Mouse (Mus musculus) urinary bladder, adult 2 months (tissue): ENCODE results near the gene Thop1. TPM values are rescaled to one million over a fixed set of nuclear protein-coding genes. Genes with fewer than 3 reads are reported as not detected.
"Not testable (repeated sequence)": the region's sequence is repeated elsewhere in the genome, so short reads cannot be mapped to it uniquely, and the experiment has no call there.

Source experiments
- DNase-seq: peaks from one replicate; pipeline ENCODE4 v3.0.0; 2022; ENCODE audit warnings: low spot score
- polyA plus RNA-seq: library from polyadenylated mRNA; depleted of rRNA; stranded (reverse); fragments of >200 nt; gene quantifications from 2 replicates; pipeline ENCODE4 v1.2.3, GENCODE M21; 2012

Thop1 gene
- polyA plus RNA-seq, 1 experiment: 22.7 TPM

DNA sequence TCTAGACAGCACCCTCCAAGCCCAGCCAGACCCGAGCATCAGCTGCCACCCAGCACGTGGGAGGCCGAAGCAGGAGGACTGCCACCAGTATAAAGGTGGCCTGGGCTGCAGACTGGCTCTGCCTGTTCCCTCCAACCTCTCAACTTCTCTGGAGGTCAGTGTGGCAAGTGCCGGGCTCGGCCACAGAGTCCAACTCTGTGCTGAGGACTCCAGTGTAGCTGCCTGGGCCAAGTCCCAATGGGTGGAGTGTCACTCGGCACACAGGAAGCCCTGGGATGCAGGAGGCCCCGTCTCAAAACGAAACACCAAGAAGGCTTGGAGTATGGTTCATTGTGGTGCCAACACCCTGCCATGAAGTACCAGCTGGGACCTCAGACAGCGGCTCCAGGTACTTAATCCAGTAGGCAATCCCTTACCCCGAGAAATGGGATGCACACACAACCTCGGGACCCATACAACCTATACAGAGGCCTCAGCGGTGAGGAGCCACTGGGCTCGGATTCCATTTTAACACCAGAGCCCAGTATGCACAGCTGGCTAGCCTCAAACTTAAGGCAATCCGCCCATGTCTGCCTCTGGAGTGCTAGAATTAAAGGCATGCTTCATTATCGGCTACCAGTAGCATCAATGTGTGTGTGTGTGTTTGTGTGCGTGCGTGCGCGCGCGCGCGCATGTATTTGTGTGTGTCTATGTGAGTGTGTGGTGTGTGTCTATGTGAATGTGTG lies 12.3 kb upstream of the Thop1 start:
- no peak for DNase-seq

DNA sequence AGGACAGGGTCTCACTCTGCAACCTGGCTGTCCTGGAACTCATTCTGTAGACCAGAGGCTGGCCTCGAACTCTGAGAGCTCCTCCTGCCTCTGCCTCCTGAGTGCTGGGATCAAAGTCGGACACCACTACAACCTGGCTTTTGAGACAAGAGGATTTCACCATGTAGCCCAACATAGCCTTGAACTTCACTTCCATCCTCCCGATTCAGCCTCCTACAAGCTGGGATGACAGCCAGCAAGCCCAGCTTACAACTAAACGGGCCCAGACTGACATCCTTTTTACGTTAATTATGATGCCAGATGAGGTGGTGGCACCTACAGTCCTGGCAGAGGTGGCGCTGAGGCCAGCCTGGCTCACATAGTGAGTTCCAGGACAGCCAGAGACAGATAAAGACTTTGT lies 10.9 kb upstream of the Thop1 start:
- no peak for DNase-seq

GRCm38 (mm10) chr10:81059603-81060543 lies 10.0 kb upstream of the Thop1 start, which contains the start of gene Sgta:
Gene Sgta (minus strand): TSS chr10:81060181.
- DNase-seq: peak; percentile 80

DNA sequence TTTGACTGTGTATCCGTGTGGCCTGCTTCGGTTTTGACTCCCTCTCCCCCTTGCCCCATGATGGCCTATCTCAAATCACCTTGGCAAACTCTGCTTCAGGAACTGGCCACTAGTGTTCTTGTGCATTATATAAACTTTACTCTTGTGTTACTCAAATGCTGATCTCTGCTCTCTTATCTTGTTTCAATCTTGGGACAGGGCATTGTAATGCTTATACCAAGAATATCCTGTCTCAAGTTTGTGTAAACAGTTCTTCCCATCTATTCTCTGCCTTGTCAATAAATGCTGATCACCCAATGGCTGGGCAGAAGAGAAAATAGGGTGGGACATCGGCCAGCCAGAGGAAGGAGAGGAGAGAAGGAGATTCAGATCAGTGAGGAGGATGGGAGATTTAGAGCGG lies 7.1 kb upstream of the Thop1 start:
- DNase-seq: no peak

DNA sequence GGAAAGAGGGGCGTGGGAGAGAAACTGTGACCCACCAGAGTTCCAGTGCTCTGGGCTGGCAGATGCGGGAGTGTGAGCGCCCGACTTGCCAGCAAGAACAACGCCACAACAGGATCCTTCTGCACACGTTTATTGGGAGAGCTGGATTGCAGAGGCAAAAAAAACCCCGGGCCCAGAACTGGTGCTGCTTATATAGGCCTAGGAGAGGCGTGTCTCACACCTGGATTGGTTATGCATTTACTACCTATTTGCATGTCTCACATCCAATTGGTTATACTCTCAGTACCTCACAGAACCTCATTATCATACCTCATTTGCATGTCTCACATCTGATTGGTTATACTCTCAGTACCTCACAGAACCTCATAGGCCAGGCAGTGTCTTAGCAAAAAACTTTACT lies 5.3 kb upstream of the Thop1 start:
- not testable (repeated sequence) for DNase-seq

DNA sequence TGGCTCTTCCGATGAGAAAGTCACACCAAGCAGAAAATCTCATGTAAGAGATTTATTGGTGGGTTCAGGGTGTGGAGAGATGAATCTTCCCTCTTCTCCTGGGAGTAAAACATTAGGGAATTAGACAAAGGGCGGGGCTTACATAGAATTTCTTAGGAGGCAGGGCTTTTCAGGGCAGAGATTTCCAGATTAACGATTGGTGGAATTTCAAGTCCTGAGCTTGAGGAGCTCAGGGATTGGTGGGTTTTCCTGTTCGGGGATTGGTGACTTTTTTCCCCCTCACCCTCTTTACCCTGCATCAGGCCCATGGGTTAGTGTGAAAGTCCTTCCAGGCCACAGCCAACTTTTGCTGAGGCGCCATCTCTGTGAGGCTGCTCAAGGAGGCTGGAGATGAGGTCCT lies 1.1 kb upstream of the Thop1 start:
- DNase-seq: no peak

DNA sequence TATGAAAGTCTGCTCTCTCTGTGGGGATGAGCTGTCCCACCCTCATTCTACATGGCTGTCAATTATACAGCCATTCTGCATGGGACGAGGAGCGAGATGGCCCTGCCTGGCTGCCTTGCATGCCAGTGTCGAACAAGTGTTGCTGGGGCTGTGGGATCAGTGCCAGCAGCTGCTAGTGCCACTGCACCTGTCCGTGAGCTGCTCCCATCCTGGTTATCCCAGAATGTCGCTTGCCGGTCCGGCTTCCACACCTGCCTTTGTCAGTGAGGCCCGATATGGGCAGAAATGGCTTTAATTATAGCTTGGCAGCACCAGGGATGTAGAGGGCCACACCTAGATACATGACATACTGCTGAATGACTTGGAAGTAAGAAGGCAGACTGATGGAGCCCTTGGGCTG lies 2.5 kb downstream of the Thop1 start:
- DNase-seq: no peak

DNA sequence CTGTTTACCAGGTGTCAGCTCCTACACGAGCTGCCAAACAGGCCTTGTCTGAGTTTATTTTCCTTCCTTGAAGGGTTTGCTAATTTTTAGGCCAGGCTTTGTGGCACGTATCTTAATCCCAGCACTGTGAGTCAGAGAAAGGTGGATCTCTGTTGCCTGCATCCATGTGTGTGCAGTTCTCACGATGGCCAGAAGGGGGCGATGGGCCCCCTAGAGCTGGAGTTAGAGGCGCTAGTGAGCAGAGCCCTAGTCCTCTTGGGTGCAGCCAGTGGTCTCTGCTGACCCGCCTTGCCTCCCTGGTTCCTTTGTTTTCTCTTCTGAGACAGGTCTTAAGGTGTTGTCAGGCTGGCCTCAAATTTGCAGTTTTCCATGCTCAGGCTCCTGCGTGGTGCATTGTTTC lies 3.6 kb downstream of the Thop1 start:
- no peak for DNase-seq

DNA sequence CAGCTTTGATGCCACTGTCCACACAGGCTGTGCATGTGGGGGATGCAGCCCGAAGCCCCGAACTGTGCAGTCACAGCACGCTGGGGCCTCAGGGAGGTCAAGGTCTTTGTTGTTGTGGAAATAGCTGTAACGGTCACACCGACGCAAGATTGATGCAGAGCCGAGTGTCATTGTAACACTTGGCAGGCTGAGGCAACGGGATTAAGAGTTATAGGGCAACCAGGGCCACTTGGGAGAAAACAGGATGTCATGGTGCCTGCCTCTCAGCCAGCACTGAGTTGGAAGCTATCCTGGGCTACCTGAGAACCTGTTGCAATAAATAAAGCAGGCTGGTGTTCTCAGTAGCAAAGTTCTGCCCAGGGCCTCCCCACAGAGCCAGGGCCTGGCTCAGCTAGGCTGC lies 5.9 kb downstream of the Thop1 start:
- DNase-seq: no peak

DNA sequence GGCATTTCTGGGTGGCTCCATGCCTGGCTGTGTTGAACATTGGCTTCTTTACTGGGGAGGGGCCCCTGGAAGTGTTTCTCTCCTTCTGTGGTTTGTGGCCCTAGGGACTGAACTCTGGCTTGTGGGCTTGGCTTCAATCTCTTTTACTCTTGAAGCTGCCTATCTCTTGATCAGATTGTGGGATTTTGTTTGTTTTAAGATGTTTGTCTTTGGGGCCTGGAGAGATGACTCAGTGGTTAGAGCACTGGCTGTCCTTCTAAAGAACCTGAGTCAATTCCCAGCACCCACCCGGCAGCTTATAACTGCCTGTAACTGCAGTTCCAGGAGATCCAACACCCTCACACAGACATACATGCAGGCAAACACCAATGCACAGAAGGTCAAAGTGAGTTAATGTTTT lies 6.5 kb downstream of the Thop1 start:
- DNase-seq: no peak

DNA sequence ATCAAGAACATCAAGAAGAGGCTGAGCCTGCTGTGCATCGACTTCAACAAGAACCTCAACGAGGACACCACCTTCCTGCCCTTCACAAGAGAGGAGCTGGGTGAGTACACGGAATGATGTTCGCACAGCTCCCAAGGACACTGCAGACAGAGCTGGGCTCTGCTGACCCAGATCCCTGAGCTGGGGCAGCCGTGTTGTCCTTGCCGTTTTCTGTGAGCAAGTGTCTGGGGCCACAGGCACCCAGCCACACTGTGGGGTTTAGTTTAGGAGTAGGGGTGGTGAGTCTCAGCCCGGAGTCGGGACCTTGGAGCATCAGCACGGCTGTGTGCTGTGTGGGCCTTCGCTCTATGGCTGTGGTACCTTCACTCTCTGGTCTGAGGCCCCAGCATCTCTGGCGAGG lies 8.1 kb downstream of the Thop1 start:
- no peak for DNase-seq

GRCm38 (mm10) chr10:81080008-81080655 lies 10.3 kb downstream of the Thop1 start:
- no peak for DNase-seq

DNA sequence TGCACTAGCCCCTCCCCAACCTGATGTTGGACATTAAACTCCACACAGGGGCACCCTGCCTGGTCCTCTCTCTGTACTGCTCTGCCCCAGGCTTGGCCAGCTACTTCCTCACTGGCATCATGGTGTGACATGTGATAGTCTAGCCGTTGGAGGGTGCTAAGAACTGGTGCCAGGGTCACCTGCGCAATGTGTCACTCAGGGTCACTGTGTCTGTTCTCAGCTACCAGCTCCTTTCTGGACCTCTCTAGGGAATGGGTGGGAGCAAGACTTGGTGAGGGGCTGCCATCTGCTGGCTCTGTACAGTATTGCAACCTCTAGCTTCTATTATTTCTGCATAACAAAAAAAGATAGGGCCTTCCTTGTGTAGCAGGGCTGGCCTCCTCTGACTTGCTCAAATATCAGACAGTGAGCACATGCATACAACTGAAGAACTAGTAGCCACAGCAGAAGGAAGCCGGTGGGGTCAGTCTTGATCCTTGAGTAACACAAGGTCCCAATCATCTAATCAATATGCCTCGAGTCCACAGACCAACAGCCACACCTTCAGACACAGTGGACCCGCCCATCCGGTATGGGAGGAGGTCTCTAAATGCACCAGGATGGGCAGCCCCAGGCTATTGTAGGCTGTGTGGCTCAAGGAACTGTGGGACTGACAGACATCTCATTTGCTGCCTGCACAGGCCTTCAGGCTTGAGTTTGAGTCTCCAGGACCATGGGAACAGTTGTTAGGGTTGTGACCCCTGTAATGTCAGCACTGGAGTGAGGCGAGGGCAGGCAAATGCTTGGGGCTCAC lies 12.5 kb downstream of the Thop1 start:
- DNase-seq: peak; percentile 46

DNA sequence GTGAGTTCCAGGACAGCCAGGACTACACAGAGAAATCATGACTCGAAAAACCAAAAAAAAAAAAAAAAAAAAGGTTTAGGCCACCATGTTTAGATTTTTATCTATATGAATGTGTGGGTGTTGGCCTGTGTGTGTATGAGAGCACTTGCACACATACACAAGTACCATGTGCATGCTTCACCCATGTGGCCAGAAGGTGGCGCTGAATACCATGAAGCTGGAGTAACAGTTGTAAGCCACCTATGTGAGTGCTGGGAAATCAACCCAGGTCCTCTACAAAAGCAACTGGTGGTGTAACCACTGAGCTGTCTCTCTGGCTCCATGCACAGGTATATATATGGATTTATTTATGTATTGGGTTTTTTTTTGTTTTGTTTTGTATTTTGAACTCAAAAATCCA lies 17.2 kb downstream of the Thop1 start:
- DNase-seq: no peak

GRCm38 (mm10) chr10:81089216-81089615 lies 19.4 kb downstream of the Thop1 start:
- DNase-seq: no peak

GRCm38 (mm10) chr10:81090621-81091020 lies 20.8 kb downstream of the Thop1 start:
- DNase-seq: no peak

DNA sequence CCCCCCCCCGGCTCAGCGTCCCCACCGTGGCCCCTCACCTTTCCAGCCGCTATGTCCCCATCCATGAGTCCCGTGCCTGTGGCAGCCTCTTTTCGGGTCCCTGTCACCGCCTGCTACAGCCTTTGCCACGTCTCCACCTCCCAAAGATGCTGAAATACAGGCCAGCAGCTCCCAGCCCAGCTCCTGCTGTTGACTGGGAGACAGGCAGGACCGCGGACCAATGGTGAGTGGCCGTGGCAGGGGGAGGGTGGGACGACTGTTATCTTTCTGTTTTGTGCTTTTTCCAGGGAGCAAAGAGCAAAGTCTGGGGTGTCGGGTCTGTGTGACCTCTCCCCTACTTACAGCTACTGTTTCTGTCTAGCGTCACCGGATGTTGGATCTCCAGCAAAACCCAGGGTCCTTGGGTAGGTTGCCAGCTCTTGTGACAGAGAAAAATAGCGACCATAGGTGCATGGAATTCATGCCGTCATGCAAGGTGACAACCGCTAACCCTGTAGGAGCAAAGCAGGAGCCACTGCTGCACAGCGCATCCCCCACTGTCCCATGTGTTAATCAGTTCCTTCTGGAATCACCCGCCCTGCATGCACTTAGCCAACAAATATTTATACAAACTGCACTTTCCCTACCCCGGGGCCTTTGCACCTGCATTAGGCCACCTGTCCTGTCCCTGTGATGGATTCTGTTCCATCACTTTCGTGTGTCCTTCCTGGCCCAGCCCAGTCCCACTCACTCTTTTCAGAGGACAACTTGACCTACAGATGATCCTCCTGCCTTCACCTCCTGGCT lies 22.8 kb downstream of the Thop1 start:
- DNase-seq: no peak

- no peak for DNase-seq
These were observed 25.3 kb downstream of the Thop1 start for GRCm38 (mm10) chr10:81094931-81095678.

- peak; percentile 96 for DNase-seq
These were observed 35.8 kb downstream of the Thop1 start, which contains the start of gene Map2k2 for GRCm38 (mm10) chr10:81105565-81106112. Gene Map2k2 (plus strand): TSS chr10:81105915.
